Mouse (Mus musculus) cerebellum, adult 11 months (tissue): ENCODE measurements around the gene Msx2.

Experiments
- DNase-seq: peaks from one replicate; pipeline ENCODE4 v3.0.0; 2022

Gene Msx2

GRCm38 (mm10) chr13:53464441-53465001, 8.4 kb downstream of the Msx2 start:
- DNase-seq = no peak

- no peak for DNase-seq
Observed at GRCm38 (mm10) chr13:53463946-53464345, 8.9 kb downstream of the Msx2 start.

- DNase-seq = no peak
Observed at GRCm38 (mm10) chr13:53463037-53463436, 9.8 kb downstream of the Msx2 start.

GRCm38 (mm10) chr13:53462649-53462970, 10.3 kb downstream of the Msx2 start:
- no peak for DNase-seq

- no peak for DNase-seq
Observed at GRCm38 (mm10) chr13:53461855-53462648, 10.8 kb downstream of the Msx2 start.

- no peak for DNase-seq
Observed at GRCm38 (mm10) chr13:53461346-53461745, 11.5 kb downstream of the Msx2 start.

- DNase-seq = no peak
Observed at GRCm38 (mm10) chr13:53458766-53459165, 14.1 kb downstream of the Msx2 start.

GRCm38 (mm10) chr13:53454794-53455672, 17.8 kb downstream of the Msx2 start:
- DNase-seq = no peak

- no peak for DNase-seq
Observed at GRCm38 (mm10) chr13:53453927-53454326, 18.9 kb downstream of the Msx2 start.

- no peak for DNase-seq
Observed at GRCm38 (mm10) chr13:53447609-53448008, 25.3 kb downstream of the Msx2 start.

GRCm38 (mm10) chr13:53443602-53444001, 29.3 kb downstream of the Msx2 start:
- no peak for DNase-seq

GRCm38 (mm10) chr13:53442168-53442980, 30.5 kb downstream of the Msx2 start:
- no peak for DNase-seq

GRCm38 (mm10) chr13:53441307-53442028, 31.4 kb downstream of the Msx2 start:
- DNase-seq = no peak

GRCm38 (mm10) chr13:53439957-53440356, 32.9 kb downstream of the Msx2 start:
- no peak for DNase-seq

GRCm38 (mm10) chr13:53426507-53426906, 46.4 kb downstream of the Msx2 start:
- DNase-seq = peak; percentile 56

- DNase-seq = no peak
Observed at GRCm38 (mm10) chr13:53421189-53421588, 51.7 kb downstream of the Msx2 start.

GRCm38 (mm10) chr13:53420741-53421140, 52.1 kb downstream of the Msx2 start:
- no peak for DNase-seq

GRCm38 (mm10) chr13:53419681-53420080, 53.2 kb downstream of the Msx2 start:
- no peak for DNase-seq

GRCm38 (mm10) chr13:53417701-53418100, 55.2 kb downstream of the Msx2 start:
- no peak for DNase-seq
